Comparison of ENCODE assay signal across 8 mouse cellular contexts in genomic region chr10:71302490-71302889, GRCm38 (mm10). TPM values are rescaled to one million over a fixed set of nuclear protein-coding genes. Genes with fewer than 3 reads are reported as not detected.
DNase-seq lines count a peak whose midpoint lies in the region; ATAC-seq and TF ChIP-seq lines count a peak whose summit lies in the region.

No protein-coding gene starts in this region.

- H3K4me1 ChIP-seq in intestine, postnatal 0 days (replicated peaks; ENCODE audit: control insufficient read depth, insufficient read depth, low read length) = no peaks in the 10 kb centered on the region
- H3K4me1 ChIP-seq in intestine, embryonic 15.5 days (replicated peaks) = no peaks in the 10 kb centered on the region
- peaks cover 22% of the 10 kb centered on the region for H3K4me1 ChIP-seq in E14TG2a.4 (replicated peaks; ENCODE audit: low read depth, low read length)

- no peak overlapping the region for H3K9ac ChIP-seq in intestine, postnatal 0 days (ENCODE audit: low read depth, low read length)
- H3K9ac ChIP-seq in intestine, embryonic 15.5 days = no peak overlapping the region

- no peak overlapping the region for H3K4me2 ChIP-seq in intestine, postnatal 0 days (replicated peaks; ENCODE audit: low read depth)
- H3K4me2 ChIP-seq in intestine, embryonic 15.5 days (replicated peaks) = no peak overlapping the region

- H3K4me3 ChIP-seq in intestine, postnatal 0 days (ENCODE audit: low read depth, low read length) = no peak overlapping the region
- no peak overlapping the region for H3K4me3 ChIP-seq in intestine, embryonic 15.5 days (replicated peaks)
- no peak overlapping the region for H3K4me3 ChIP-seq in E14TG2a.4 (replicated peaks; ENCODE audit: low read length)

- H3K27me3 ChIP-seq in intestine, postnatal 0 days (replicated peaks; ENCODE audit: control insufficient read depth, insufficient read depth, low read length) = 0 out of 2 replicates have a peak, but pooled peaks cover 3% of the 10 kb centered on the region
- no peaks in the 10 kb centered on the region for H3K27me3 ChIP-seq in intestine, embryonic 15.5 days (replicated peaks)
- H3K27me3 ChIP-seq in E14TG2a.4 (ENCODE audit: insufficient read depth, low read length) = peaks cover 26% of the 10 kb centered on the region

- H3K9me3 ChIP-seq in intestine, postnatal 0 days (ENCODE audit: control insufficient read depth) = no peaks in the 10 kb centered on the region
- no peaks in the 10 kb centered on the region for H3K9me3 ChIP-seq in intestine, embryonic 15.5 days
- H3K9me3 ChIP-seq in E14TG2a.4 (ENCODE audit: low read length) = no peaks in the 10 kb centered on the region

- 26% methylated on average over 5 of the region's 5 CpGs for WGBS in intestine, postnatal 0 days
- 29% methylated on average over 5 of the region's 5 CpGs for WGBS in intestine, embryonic 15.5 days

- no peak for ATAC-seq in intestine, postnatal 0 days
- ATAC-seq in intestine, embryonic 15.5 days = no peak
- ATAC-seq in megakaryocyte-erythroid progenitor cell, adult 5-6 weeks (replicated peaks; ENCODE audit: low FRiP score, low TSS enrichment, poor library complexity, severe bottlenecking) = peak; percentile 49; the same call in 1 of the 2 replicates

- intact Hi-C loops in gastrocnemius, postnatal 14 days (cut with DNase I; ENCODE audit: low total_unique reads) = no loop called here

- no peaks in the 10 kb centered on the region for H3K36me3 ChIP-seq in intestine, postnatal 0 days (ENCODE audit: control insufficient read depth, insufficient read depth)
- H3K36me3 ChIP-seq in intestine, embryonic 15.5 days = no peaks in the 10 kb centered on the region
- H3K36me3 ChIP-seq in E14TG2a.4 (ENCODE audit: insufficient read depth, low read length) = no peaks in the 10 kb centered on the region

- DNase-seq in embryo, embryonic 11 days = peak; percentile 58
- DNase-seq in gastrocnemius, postnatal 14 days = no peak
- no peak for DNase-seq in cerebellum, postnatal 14 days
- DNase-seq in layer of hippocampus, postnatal 14 days (ENCODE audit: low spot score in 2 of 2) = no peak

- TF ChIP-seq CTCF in intestine, postnatal 0 days (IDR thresholded peaks at IDR 0.05; ENCODE audit: low read depth) = peak; percentile 70
- peak; percentile 44 for TF ChIP-seq CTCF in E14TG2a.4 (conservative IDR thresholded peaks at IDR 0.05; ENCODE audit: low read length)

- H3K27ac ChIP-seq in intestine, postnatal 0 days (ENCODE audit: low read depth, low read length) = no peak overlapping the region
- no peak overlapping the region for H3K27ac ChIP-seq in intestine, embryonic 15.5 days

RNA-seq across cellular contexts. Expression of gene Ube2d1, which starts 17.4 kb away (rescaled TPM):
- 29.9 and 33.6 TPM in 2 replicates for polyA plus RNA-seq in intestine, postnatal 0 days (2015; fragmentation: Nextera tagmentation; extraction: Ambion mirVana)
- polyA plus RNA-seq in intestine, embryonic 15.5 days (2015; fragmentation: Nextera tagmentation; extraction: Ambion mirVana) = 48.5 and 57.7 TPM in 2 replicates
- 21.4 and 24.8 TPM in 2 replicates for total RNA-seq in megakaryocyte-erythroid progenitor cell, adult 5-6 weeks (2014; fragmentation: Nextera tagmentation)
- 7.8 and 12.4 TPM in 2 replicates for total RNA-seq in megakaryocyte-erythroid progenitor cell, adult 5-6 weeks (2017)
- 100 to 1,000 TPM; 150 to 153 TPM for total RNA-seq in gastrocnemius, postnatal 14 days (2021)
- total RNA-seq in layer of hippocampus, postnatal 14 days (2021) = 10 to 100 TPM; 56.2 to 62.6 TPM

RNA-seq across cellular contexts. Expression of gene Cisd1, which starts 42.3 kb away (rescaled TPM):
- 197 and 204 TPM in 2 replicates for polyA plus RNA-seq in intestine, postnatal 0 days (2015; fragmentation: Nextera tagmentation; extraction: Ambion mirVana)
- 115 and 118 TPM in 2 replicates for polyA plus RNA-seq in intestine, embryonic 15.5 days (2015; fragmentation: Nextera tagmentation; extraction: Ambion mirVana)
- total RNA-seq in megakaryocyte-erythroid progenitor cell, adult 5-6 weeks (2014; fragmentation: Nextera tagmentation) = 65.6 and 69.4 TPM in 2 replicates
- 19.8 and 20.6 TPM in 2 replicates for total RNA-seq in megakaryocyte-erythroid progenitor cell, adult 5-6 weeks (2017)
- 100 to 1,000 TPM; 130 to 134 TPM for total RNA-seq in gastrocnemius, postnatal 14 days (2021)
- total RNA-seq in layer of hippocampus, postnatal 14 days (2021) = 100 to 1,000 TPM; 113 to 126 TPM

RNA-seq across cellular contexts. Expression of gene Ipmk, which starts 45.1 kb away (rescaled TPM):
- polyA plus RNA-seq in intestine, postnatal 0 days (2015; fragmentation: Nextera tagmentation; extraction: Ambion mirVana) = 32.4 and 36.6 TPM in 2 replicates
- 26.2 and 28.3 TPM in 2 replicates for polyA plus RNA-seq in intestine, embryonic 15.5 days (2015; fragmentation: Nextera tagmentation; extraction: Ambion mirVana)
- total RNA-seq in megakaryocyte-erythroid progenitor cell, adult 5-6 weeks (2014; fragmentation: Nextera tagmentation) = 26.2 and 37.2 TPM in 2 replicates
- total RNA-seq in megakaryocyte-erythroid progenitor cell, adult 5-6 weeks (2017) = 42.3 and 49.0 TPM in 2 replicates
- total RNA-seq in gastrocnemius, postnatal 14 days (2021) = 10 to 100 TPM; 10.8 to 11.8 TPM
- total RNA-seq in layer of hippocampus, postnatal 14 days (2021) = 10 to 100 TPM; 33.9 to 36.0 TPM
